Mouse (Mus musculus) heart, adult 2 months (tissue): ENCODE measurements around the gene Drc3. TPM values are rescaled to one million over a fixed set of nuclear protein-coding genes. Genes with fewer than 3 reads are reported as not detected.

Source experiments
- DNase-seq, 2 experiments: peaks; one replicate each; pipeline ENCODE4 v3.0.0; 2021
- H3K27ac ChIP-seq: fragments of 200-600 bp; 2 replicates; pipeline ENCODE4 v1.8.1; 2022
- H3K27me3 ChIP-seq: fragments of 200-500 bp; 2 replicates; pipeline ENCODE4 v1.6.1; 2012; ENCODE audit warnings: mild to moderate bottlenecking, low read length, inconsistent platforms, mixed read lengths; ENCODE audit not compliant: control insufficient read depth, insufficient read depth
- H3K36me3 ChIP-seq: fragments of 200-500 bp; 2 replicates; pipeline ENCODE4 v1.6.1; 2012; ENCODE audit warnings: low read length, inconsistent platforms; ENCODE audit not compliant: control insufficient read depth, insufficient read depth
- H3K4me1 ChIP-seq: fragments of 200-500 bp; 2 replicates; pipeline ENCODE4 v1.6.1; 2011; ENCODE audit warnings: low read length; ENCODE audit not compliant: control insufficient read depth, insufficient read depth
- H3K4me3 ChIP-seq: fragments of 200-600 bp; 2 replicates; pipeline ENCODE4 v1.8.1; 2022
- H3K79me2 ChIP-seq: fragments of 200-500 bp; replicated peaks from 2 replicates; pipeline ENCODE4 v1.6.1; 2012; ENCODE audit warnings: mild to moderate bottlenecking, inconsistent platforms, low read length, moderate library complexity, mixed read lengths; ENCODE audit not compliant: control insufficient read depth, insufficient read depth
- H3K9ac ChIP-seq: fragments of 200-500 bp; 2 replicates; pipeline ENCODE4 v1.6.1; 2012; ENCODE audit warnings: low read depth, mild to moderate bottlenecking, control low read depth, inconsistent platforms, low read length, mixed read lengths
- CTCF ChIP-seq: fragments of 200-600 bp; IDR thresholded peaks from 2 replicates; pipeline ENCODE4 v1.8.1; 2022; ENCODE audit warnings: antibody characterized with exemption, mild to moderate bottlenecking, moderate library complexity
- EP300 ChIP-seq: fragments of 200-500 bp; IDR thresholded peaks from 2 replicates; pipeline ENCODE4 v1.6.1; 2011; ENCODE audit warnings: low read depth, low read length, control low read depth; ENCODE audit not compliant: insufficient read depth
- POLR2A ChIP-seq: fragments of 200-500 bp; IDR thresholded peaks from 2 replicates; pipeline ENCODE4 v1.6.1; 2011; ENCODE audit warnings: mild to moderate bottlenecking, low read depth, low read length, control low read depth; ENCODE audit not compliant: insufficient read depth
- WGBS: fragments of 180-500 bp; shearing (Covaris S2); methylation state at CpG from one replicate; pipeline ENCODE4 v1.1.7; 2018; 5-methylcytosine and 5-hydroxymethylcytosine counted together
- intact Hi-C: fragments of 180-260 bp; cut with DNase I; formaldehyde crosslinking; loops from one replicate; pipeline ENCODE4 v1.15.1; 2025
- polyA plus RNA-seq: library from polyadenylated mRNA; depleted of rRNA; stranded (reverse); fragments of >200 nt; gene quantifications from 2 replicates; pipeline ENCODE4 v1.2.3, GENCODE M21; 2012
- total RNA-seq, 2 experiments: library from RNA; stranded (reverse); gene quantifications; 2 replicates each; pipeline ENCODE4 v1.2.3; 2021

Gene Drc3
- total and polyA plus RNA-seq, 3 experiments: 1.6 to 4.1 (median 2.4) TPM

GRCm38 (mm10) chr11:60339361-60339760, 13.8 kb upstream of the Drc3 start:
- WGBS: 85% methylated on average over 12 of the region's 12 CpGs
- Histone ChIP-seq H3K4me1 (peaks cover 3% of the 10 kb centered on the region), H3K79me2 (peaks cover 3% of the 10 kb centered on the region), H3K9ac (no peak overlapping the region), H3K4me3 (no peak overlapping the region), H3K27me3 (no peaks in the 10 kb centered on the region), H3K36me3 (no peaks in the 10 kb centered on the region), H3K27ac (no peak overlapping the region)
- no peak for TF ChIP-seq POLR2A
- no peak for TF ChIP-seq EP300
- no peak for TF ChIP-seq CTCF
- no peak for DNase-seq
- intact Hi-C loops: loop anchor here (5.0 kb wide), 2 partner anchors 37 to 142 kb away; no protein-coding TSS in a partner anchor

GRCm38 (mm10) chr11:60345868-60346267, 7.3 kb upstream of the Drc3 start:
- DNase-seq: no peak
- intact Hi-C loops: no loop called here
- TF ChIP-seq EP300 (no peak), POLR2A (no peak), CTCF (no peak)

GRCm38 (mm10) chr11:60346537-60346936, 6.6 kb upstream of the Drc3 start:
- Histone ChIP-seq H3K4me1 (peaks cover 15% of the 10 kb centered on the region), H3K9ac (no peak overlapping the region), H3K79me2 (peaks cover 18% of the 10 kb centered on the region), H3K27ac (no peak overlapping the region; the same call in 1 of the 2 replicates), H3K36me3 (peaks cover 21% of the 10 kb centered on the region), H3K4me3 (no peak overlapping the region), H3K27me3 (no peaks in the 10 kb centered on the region)
- peak in 1 of 2 experiments; percentile 43 for DNase-seq
- intact Hi-C loops: no loop called here
- 7% methylated on average over 4 of the region's 4 CpGs for WGBS
- TF ChIP-seq EP300: no peak

More at GRCm38 (mm10) chr11:60345868-60346267, 7.3 kb upstream of the Drc3 start:
- no peaks in the 10 kb centered on the region for H3K27me3 ChIP-seq
- peaks cover 13% of the 10 kb centered on the region for H3K4me1 ChIP-seq
- peaks cover 18% of the 10 kb centered on the region for H3K79me2 ChIP-seq
- H3K4me3 ChIP-seq: no peak overlapping the region
- H3K27ac ChIP-seq: no peak overlapping the region
- H3K36me3 ChIP-seq: peaks cover 16% of the 10 kb centered on the region
- H3K9ac ChIP-seq: no peak overlapping the region
- 85% methylated on average over 4 of the region's 4 CpGs for whole genome bisulfite sequencing

- H3K4me1 ChIP-seq: peaks cover 11% of the 10 kb centered on the region
- peak; percentile 45 for TF ChIP-seq CTCF
- TF ChIP-seq POLR2A: no peak
- peak overlapping the region; percentile 83 for H3K9ac ChIP-seq
- H3K4me3 ChIP-seq: peak overlapping the region; percentile 86
- peak overlapping the region; percentile 98 for H3K27ac ChIP-seq
- intact Hi-C loops: loop anchor here (2.0 to 5.0 kb wide), 3 partner anchors 44 to 244 kb away; partner anchors contain the start of gene Rai1
- peaks cover 10% of the 10 kb centered on the region for H3K79me2 ChIP-seq
- peaks cover 19% of the 10 kb centered on the region for H3K36me3 ChIP-seq
- WGBS: 51% methylated on average over 2 of the region's 2 CpGs
- no peaks in the 10 kb centered on the region for H3K27me3 ChIP-seq
- no peak for DNase-seq
Measured at GRCm38 (mm10) chr11:60351388-60351787, 1.7 kb upstream of the Drc3 start.

- intact Hi-C loops: loop anchor here (2.0 to 5.0 kb wide), 3 partner anchors 45 to 245 kb away; partner anchors contain the start of gene Rai1
- peak; percentile 64 to 65 for DNase-seq
- TF ChIP-seq EP300 (no peak), CTCF (peak; percentile 27; the same call in 1 of the 2 replicates)
- H3K4me3 ChIP-seq: peak overlapping the region; percentile 86
- H3K27me3 ChIP-seq: no peaks in the 10 kb centered on the region
- H3K4me1 ChIP-seq: peaks cover 8% of the 10 kb centered on the region
- H3K9ac ChIP-seq: peak overlapping the region; percentile 83
- H3K27ac ChIP-seq: peak overlapping the region; percentile 98
- H3K79me2 ChIP-seq: peaks cover 10% of the 10 kb centered on the region
- 3% methylated on average over 11 of the region's 11 CpGs for WGBS
- peaks cover 14% of the 10 kb centered on the region for H3K36me3 ChIP-seq
Measured at GRCm38 (mm10) chr11:60351925-60352371, 1.2 kb upstream of the Drc3 start.

GRCm38 (mm10) chr11:60355952-60356351, 2.8 kb downstream of the Drc3 start:
- Histone ChIP-seq H3K4me3 (no peak overlapping the region), H3K9ac (no peak overlapping the region), H3K79me2 (no peaks in the 10 kb centered on the region), H3K36me3 (peaks cover 5% of the 10 kb centered on the region), H3K27me3 (no peaks in the 10 kb centered on the region), H3K4me1 (peaks cover 10% of the 10 kb centered on the region), H3K27ac (no peak overlapping the region)
- intact Hi-C loops: no loop called here
- DNase-seq: no peak
- TF ChIP-seq POLR2A (no peak), EP300 (no peak)
- WGBS: 83% methylated on average over 2 of the region's 2 CpGs
